Mouse (Mus musculus): ENCODE measurements around the gene Dnah2.

DNA sequence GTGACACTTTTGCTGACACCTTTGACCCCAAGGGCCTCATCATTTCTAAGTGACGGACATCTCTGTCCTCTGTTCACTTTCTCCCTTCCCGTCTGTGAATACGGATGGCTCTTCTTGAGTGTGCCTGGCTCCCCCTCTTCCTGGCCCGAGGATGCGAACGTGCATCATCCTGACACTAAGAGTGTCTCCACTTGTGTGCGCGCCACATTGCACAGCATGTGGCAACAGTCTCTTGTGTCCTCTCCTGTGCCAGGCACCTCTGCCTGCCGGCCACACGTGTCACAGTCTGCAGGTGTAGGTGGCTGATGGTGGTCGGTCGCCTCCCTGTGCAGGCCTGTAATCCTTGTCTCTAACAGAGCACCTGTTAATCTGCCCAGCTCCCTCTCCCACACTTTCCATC is 177.3 kb downstream of the Dnah2 start:
- TF ChIP-seq POLR2A (IDR thresholded peaks at IDR 0.05; ENCODE audit: borderline replicate concordance, control insufficient read depth, low read depth, low read length) (no peak), CTCF (IDR thresholded peaks at IDR 0.05; ENCODE audit: control insufficient read depth, insufficient read depth, low read length) (no peak)
